Mouse (Mus musculus) ES-E14 (cell line): Measurements from ENCODE around the gene Ppan.

Experiments used
- CHD2 ChIP-seq: IDR thresholded peaks from 2 replicates; pipeline ENCODE4 v1.6.1; 2014; ENCODE audit warnings: mild to moderate bottlenecking, low read depth, low read length, inconsistent platforms
- HCFC1 ChIP-seq: IDR thresholded peaks from 2 replicates; pipeline ENCODE4 v1.6.1; 2012; ENCODE audit warnings: low read length, inconsistent platforms, borderline replicate concordance; ENCODE audit not compliant: insufficient read depth
- MAFK ChIP-seq: IDR thresholded peaks from 2 replicates; pipeline ENCODE4 v1.6.1; 2014; ENCODE audit warnings: mild to moderate bottlenecking, low read depth, low read length, inconsistent platforms; ENCODE audit not compliant: insufficient read depth
- ZC3H11A ChIP-seq: IDR thresholded peaks from 2 replicates; pipeline ENCODE4 v1.6.1; 2012; ENCODE audit warnings: low read depth, mild to moderate bottlenecking, inconsistent platforms, low read length, borderline replicate concordance
- ZNF384 ChIP-seq: IDR thresholded peaks from 2 replicates; pipeline ENCODE4 v1.6.1; 2012; ENCODE audit warnings: low read depth, low read length, inconsistent platforms

DNA sequence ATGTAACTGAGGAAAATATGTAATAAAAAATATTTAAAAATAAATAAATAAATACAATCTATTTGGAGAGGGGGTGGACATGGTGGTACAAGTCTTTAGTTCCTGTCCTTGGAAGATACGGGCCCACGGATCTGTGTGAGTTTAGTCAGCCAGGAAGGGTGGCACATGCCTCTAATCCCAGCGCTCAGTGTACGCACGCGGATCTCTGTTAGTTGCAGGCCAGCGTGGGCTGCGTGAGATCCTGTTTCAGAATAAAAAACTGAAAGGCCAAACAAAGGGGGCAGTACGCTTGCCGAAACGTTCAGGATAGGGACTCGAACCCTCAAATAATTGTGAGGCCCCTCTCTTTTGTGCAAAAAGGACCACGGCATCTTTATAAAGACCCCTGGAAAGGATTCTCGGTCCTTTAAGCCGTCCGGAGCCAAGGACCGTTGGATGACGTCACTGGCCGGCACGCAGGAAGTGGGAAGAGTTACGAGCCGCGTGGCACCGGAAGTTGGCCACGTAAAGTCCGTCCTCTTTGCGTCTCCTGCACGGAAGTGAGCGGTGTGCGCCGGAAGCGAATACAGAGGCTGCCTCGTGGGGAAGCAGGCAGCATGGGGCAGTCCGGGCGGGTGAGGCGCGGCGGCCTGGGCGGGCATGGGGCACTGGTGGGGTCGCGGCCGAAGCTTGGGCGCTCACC is at the start of gene Ppan:
- TF ChIP-seq ZNF384, result no peak
- TF ChIP-seq MAFK, result no peak
- TF ChIP-seq HCFC1, result peak; percentile 82; the same call in 1 of the 2 replicates
- no peak for TF ChIP-seq ZC3H11A
- TF ChIP-seq CHD2, result no peak
